Mouse (Mus musculus) cerebellum, adult 11-12 months (tissue): ENCODE results near the gene Mllt3.

Experiments
- DNase-seq: peaks from one replicate; pipeline ENCODE4 v3.0.0; 2022

The Mllt3 gene

DNA sequence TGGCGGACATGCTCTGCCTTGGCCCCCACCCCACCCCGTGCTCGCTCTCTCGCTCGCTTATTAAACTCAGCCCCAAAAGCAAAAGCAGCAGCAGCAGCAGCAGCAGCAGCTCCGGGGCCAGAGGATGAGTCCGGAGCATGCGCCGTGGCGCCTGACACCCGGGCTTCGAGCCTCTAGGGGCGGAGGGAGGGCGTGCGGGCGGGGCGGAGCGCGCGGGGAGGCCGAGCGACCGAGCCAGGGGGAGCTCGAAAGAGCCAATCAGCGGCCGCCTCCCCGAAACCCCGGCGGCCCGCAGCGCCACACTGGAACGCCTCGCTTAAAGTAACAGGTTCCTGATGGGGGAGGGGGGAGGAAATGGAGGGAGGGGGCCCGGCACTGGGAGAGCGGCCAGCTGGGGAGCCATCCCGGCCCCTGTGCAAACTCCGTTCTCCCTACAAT is at the start of gene Mllt3:
Mllt3 (minus strand) TSS at position 149 of the 438 bp plus-strand sequence.
- DNase-seq, result peak; percentile 96

DNA sequence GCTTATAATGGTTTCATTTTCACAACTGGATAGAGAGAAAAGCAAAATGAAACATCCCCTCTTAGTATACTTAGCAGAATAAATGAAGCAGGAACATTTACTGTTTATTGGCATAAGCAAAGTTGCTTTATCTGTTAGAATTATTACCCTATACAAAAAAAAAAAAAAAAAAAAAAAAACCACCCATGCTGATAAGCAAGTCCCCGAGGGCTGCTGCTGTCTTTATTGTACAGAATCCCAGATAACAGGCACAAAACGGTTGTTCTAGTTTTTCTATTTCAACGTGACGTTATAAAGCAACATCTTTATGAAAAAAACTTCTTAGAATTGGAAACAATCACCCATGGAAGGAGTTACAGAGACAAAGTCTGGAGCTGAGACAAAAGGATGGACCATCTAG is 49.2 kb upstream of the Mllt3 start:
- DNase-seq, result no peak

DNA sequence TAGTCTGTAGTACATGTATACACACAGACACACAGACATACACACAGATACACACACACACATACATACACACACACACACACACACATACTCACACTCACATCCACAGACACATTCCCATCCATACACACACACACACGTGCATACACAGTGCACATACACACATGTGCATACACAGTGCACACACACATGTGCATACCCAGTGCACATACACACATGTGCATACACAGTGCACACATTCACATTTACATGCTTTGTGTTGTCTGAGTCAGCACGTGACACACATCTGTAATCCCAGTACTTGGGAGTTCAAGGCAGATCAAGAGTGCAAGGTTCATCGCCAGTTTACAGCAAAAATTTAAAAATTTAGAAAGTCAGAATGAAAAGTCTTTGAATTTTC is 48.7 kb upstream of the Mllt3 start:
- no peak for DNase-seq

DNA sequence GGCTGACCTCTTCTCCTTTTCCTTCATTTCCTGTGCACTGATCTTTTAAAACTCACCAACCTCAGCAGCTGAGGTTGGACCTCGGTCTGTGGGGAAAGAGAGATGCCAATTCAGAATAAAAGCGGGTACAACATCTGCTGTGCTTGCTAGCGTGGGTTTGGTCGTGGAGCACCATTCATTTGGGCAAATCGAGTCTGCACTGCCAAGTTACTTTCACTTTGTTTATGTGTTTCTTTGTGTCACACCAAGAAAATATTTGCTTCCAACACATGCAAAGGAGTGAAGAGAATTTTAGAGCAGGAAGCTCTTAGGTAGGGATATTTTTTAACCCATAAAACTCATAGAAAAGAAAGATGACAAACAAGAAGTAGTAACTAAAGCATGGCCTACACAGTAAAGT is 48.3 kb upstream of the Mllt3 start:
- DNase-seq, result no peak

DNA sequence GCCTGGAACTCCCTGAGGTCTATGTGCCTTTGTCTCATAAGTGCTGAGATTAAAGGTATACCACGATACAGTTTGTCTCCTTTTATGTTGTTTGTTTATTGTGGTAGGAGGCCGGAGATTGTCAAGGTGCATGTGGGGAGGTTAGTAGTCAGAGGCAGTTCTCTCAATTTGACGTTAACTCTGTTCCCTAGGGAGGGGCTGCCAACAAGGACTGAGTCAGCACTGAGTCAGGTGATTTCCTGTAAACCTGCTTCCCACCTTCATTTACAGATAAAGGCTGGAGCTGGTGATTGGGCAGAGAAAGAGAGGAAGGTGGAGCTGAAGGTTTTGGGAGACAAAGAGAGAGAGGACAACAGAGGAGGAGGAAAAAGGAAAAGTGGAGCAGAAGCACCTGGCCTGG is 45.8 kb upstream of the Mllt3 start:
- DNase-seq, result no peak

DNA sequence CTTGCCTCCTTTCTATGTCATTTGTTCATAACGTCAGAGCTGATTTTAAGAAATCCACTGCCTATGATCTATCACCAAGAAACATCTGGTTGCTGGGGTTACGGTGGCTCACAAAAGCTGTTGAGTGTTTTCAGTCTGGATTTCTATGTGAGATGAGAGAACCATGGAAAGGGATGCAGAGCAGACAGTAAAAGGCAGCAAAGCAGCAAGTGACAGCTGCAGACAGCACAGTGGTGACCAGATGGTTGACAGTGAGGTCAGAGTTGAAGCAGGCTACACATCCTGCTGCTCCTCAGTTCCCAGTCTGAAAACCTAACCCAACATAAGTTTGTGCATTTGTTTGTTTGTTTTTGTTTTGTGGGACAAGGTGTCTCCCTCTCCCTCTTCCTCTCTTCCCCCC is 42.2 kb upstream of the Mllt3 start:
- DNase-seq, result no peak

DNA sequence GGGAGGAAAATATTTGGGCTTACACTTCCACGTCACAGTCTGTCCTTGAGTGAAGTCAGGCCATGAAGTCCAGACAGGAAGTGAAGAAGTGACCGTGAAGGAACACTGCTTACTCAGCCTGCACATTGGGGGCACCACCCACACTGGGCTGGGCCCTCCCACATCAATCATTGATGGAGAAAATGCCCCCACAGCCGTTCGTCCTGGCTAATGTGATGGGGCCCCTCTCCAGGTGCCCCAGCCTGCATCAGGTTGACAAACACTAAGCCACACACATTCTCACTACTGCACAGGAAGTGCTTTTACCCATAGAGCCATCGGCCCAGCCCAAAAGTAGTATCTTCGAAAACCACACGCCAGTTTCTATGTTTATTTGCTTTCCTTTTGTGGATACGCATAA is 13.1 kb upstream of the Mllt3 start:
- DNase-seq, result no peak

DNA sequence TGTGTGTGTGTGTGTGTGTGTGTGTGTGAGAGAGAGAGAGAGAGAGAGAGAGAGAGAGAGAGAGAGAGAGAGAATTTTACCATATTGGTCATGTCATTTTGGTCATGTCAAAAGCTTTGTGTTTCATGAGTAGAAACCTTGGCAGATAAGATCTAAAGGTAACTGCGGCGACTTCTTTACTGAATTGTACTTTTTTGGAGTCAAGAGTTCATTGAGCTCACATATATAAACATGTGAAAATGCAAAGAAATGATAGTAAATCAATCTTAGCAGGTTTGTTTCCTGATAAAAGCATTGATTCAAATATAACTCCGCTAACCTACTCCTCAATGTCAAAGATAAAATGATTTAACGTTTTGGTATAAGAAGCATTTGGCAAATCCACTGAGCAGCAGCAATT is 12.0 kb upstream of the Mllt3 start:
- no peak for DNase-seq

DNA sequence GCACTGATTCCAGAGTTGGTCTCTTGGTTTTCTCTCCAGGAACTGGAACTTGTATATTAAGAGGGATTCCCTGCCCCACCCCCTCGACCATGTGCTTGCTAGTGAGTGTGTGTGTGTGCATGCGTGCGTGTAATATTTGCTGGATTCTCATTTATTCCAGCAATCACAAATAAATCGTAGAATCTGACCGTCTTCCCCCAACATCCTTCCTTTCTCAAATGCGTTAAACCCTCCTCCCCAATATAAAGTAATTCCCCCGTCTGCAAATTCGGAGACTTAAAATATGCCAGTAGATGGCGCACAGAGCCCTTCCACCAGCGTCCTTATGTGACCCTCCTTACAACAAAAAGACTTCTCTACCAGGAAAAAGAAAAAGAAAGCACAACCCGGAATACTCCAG is 2.2 kb upstream of the Mllt3 start:
- DNase-seq, result peak; percentile 35

DNA sequence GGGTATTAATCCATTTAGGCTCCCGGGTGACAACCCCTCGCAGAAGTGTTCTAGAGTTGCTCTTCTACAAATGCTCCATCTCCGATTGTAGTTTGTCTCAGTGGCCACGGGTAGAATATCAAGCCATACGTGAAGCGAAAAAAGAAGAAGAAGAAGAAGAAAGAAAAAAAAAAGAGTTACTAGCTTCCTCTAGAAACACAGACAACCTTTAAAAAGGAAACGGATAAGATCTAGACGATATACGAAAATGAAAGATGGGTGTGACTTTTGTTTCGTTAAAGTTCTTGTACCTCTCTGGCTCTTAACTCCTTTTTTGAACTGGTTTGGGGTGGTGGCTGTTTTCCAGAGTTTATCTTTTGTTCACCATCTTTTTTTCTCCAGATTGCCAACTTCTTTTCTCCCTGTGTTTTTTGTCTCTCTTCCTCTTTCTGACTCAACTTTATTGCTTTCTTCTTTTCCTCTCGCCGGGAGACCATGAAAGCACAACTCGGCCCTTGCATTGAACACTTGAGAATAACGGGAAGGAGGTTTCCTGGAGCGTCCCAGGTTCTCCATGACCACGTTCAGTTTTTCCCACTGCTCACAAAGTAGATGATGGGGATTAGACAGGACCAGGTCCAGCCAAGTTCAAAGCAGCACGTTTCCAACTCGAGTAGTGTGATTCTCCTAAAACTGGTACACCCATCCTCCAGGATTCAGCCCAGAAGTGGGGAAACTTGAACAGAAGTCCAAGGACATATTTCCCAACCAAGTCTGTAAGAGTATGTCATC is 1.4 kb upstream of the Mllt3 start:
- peak; percentile 15 for DNase-seq

DNA sequence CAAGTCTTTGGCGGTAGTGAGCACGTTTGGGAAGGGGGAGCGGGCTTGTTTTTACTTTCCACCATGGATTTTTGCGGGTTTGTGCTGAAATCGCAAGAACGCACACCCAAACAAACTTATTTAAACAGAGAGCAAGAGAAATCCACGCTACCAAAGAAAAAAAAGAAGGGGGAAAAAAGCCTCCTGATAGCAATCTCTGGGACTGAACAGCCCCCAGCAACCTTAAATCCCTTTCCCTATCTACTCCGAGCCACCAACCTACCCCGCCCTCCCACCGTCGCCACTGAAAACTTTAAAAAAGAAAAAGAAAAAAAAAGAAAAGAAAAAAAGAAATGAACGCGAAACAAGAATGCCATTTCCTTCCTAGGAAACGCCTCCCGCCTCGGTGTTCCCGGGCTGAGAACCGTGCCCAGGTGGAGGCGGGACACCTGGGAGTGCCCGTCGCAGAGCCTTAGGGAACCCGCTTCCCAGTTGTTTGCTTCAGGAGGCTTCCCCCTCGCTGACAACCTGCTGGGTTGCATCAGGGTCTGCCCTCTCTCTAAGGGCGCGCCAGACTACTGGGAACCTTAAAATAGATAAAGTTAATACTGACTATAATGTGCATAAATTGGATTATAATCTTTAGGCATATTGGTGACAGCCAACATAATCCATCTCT is 694 bp upstream of the Mllt3 start:
- peak; percentile 48 for DNase-seq

DNA sequence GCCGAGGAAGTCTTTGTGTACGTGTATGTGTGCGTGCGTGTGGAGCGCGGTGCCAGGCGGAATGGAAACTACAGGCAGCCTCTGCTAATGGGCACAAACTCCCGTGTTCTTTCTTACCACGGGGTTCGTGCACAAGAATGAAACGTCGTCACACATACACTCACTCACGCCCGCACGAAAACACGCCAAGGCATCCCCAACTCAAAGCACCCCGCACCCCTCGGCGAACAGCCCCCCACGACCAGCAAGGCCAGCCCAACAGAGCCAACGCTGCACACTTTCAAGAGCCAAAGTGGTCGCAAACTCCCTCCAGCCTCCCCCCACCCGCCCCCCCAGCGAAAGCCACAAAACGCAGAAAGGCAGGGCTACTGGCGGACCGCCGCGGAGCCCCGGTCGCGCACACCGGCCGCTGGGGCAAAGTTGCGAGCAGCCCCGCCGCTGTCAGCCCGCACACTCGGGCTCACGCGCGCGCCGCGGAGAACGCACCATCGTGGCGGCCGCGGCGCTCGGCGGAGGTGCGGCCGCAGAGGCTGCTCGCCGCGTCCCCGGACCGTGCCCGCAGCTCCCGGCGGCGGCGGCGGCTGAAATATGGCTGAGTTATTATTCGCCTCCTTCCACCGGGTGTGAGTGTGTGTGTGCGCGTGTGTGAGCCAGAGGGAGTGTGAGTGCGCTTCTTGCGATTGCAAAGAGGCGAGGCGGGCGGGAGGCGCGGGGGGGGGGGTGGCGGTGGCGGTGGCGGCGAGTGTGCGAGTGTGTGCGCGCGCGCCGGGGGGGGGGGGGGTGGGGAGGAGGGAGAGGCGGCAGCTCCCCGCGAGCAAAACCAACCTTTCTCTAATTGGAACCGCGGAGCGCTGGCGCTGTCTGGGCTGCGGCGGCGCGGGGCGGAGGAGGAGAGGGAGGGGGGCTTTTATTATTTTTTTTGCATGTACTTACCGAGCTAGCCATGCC is 739 bp downstream of the Mllt3 start:
- DNase-seq, result peak; percentile 76

DNA sequence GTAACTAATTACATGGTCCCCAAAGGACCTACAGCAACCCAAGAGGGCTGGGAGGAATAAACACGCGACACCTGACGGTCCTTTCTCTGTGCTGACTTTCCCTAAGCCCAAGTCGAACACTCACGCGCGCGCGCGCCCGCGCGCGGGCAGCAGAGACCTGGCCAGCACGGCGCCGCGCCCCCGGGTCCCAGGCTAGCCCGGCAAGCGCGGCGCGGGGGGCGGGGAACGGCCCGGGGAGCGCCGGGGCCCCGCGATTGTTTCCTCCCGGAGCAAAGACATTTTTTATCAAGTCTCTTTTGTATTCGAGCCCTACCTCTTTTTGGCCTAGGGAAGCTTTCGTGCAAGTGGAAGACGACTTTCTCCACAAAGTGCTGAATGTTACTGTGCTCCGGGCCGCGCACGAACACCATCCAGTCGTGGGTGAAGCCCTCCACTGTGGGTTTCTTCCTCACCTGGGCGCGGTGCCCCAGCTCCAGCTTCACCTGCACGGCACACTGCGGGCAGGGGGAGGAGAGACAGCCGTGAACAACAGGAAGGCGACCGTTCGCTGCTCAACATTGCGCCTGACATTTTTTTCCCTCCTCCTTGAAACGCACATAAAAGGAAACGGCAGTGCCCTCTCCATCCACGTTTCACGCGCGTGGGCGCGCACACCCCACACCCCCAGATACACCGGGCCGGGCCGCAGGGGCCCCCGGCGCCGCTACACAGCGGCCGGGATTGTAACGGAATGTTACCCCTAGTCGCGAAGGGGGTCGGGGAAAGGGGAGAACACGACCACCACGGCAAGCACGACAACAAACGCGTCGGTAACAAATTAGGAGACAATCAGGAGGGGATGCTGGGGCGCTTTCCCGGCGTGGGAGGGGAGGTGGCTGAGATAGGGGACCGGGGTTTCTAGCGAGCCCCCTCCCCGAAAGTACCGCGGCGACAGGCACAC is 1.7 kb downstream of the Mllt3 start:
- peak; percentile 72 for DNase-seq

DNA sequence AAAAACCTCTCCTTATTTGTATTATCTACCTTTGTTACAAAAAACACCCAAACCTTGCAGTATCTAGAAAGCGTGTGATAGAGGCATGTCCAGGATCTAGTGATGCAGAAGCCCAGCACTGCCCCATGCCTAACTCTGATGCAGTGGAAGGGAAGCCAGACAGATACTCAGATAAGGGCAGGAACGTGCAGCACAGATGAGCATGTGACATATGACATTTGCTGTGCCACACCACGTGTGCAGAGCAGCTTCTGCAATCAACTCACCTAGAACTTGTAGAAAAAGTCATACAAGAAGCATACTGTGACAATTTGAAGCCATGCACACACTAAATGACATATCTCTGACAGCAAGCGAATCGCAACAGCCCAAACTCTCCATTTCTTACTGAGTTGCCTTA is 9.6 kb downstream of the Mllt3 start:
- no peak for DNase-seq

DNA sequence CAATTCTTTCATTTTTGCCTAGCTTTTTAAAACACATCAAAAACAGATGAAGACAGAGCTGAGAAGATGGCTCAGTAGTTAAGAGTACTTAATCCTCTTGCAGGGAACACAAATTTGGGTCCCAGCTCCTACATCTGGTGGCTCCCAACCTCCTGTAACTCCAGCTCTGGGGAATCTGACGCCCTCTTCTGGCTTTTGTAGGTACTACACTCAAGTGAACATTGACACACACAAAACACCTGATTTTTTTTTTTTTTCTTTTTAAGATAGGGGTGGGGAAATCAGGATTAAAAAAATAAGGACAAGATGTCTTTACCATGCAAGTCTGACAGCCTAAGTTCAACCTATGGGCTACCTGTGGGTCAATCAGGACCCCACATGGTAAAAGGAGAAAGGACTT is 10.5 kb downstream of the Mllt3 start:
- DNase-seq, result no peak

DNA sequence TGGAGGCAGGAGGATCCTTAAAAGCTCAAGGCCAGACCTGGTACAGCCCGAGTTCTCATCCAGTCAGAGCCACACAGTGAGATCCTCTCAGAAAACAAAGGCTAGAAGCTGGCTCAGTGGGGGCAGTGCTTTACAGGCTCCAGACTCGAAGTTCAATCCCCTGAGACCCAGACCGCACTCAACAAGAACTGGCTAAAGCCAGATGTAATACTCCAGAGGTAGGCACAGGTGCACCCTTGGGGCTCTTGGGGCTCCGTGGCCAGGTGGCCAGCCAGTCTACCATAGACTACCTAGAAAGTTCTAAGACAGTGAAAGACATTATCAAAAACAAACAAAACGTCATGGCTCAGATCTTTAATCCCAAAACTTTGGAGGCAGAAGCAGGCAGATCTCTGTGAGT is 12.7 kb downstream of the Mllt3 start:
- no peak for DNase-seq

DNA sequence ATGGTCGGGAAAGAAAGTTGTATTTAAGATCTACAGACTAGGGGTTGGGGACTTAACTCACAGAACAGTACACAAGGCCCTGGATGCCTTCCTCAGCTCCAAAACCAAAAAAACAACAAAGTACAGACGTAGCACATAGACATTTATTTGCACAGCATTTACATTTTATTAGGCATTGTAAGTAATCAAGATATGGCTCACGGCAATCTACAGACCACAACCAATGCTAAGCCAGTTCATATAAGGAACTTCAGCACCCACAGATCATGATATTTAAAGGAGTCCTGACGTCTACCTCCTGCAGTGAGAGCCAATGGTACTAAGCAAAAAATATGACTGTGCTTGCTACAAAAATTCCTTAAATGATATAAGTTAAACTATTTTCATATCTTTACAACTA is 13.5 kb downstream of the Mllt3 start:
- no peak for DNase-seq

DNA sequence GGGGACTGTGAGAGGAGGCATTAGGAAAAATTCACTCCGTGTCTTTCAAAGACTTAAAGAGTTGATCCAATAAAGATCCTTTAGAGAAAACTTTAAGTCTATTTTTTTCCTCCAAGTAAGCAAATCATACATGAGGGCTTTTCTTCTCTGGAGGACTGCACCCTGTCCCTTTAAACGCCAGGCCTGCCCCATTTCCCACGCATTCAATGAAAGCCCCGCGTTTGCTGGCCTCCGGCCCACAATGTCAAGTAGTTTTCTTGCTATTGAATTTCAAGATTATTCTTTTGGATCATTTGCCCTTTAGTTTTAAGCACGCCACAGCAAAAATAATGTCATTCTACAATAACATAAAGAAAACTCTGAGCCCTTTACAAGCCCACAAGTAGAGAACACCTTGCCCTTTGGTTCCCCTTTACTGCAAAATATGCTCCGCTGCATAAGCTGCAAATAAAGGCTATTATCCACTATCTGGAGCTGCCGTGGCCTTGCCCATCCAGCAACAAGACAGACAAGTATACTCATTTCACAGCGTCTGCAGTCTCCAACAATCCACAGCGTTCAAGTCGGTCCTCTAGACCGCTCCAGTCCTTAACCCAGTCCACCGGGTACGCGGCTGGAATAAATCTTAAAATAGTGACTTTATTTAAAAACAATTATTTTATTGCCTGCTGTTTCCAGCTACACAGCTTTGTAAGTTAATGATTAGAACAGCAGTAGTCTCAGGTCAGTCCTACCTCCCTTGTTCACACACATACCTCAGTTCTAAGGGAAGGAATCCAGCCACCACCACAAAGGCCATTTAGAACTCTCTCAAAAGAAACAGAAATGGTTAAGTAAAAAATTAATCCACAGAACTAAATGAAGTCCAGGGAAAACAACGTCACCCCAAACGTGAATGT is 15.5 kb downstream of the Mllt3 start:
- no peak for DNase-seq

DNA sequence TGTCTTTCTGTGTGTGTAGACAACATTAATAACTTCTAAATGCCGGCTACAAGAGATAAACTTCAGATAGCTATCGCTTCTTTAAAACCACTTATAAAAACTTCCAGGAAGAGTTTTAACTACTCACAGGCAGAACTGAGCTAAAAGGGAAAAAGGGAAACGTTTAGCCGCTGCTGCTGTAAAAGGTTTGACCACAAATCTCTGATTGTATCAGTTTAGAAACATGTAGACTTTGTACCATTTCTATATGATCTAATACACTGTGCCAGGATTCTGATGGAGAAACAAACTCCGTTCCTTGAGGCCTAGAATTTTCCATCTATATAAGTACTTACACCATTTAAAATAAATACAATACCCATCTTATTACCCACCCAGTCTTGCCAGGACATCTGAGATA is 17.4 kb downstream of the Mllt3 start:
- no peak for DNase-seq

DNA sequence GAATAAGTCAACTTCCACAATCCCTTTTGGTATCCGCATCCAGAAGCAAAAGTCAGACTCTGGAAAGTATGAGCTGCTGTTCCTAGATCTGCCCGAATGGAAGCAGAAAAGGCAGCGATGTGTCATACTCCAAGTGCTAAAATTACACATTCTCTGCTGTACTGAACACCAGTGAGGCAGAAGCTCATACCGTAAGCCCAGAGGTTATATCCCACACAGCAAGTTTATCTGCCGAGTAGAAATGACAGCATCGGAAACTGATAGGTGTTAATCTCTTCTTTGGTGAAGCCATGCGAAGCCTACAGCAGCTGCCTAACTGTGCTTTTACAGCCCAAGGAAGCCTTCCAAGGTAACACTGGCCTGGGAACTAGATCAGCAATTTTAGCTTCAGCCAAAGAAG is 17.9 kb downstream of the Mllt3 start:
- no peak for DNase-seq

DNA sequence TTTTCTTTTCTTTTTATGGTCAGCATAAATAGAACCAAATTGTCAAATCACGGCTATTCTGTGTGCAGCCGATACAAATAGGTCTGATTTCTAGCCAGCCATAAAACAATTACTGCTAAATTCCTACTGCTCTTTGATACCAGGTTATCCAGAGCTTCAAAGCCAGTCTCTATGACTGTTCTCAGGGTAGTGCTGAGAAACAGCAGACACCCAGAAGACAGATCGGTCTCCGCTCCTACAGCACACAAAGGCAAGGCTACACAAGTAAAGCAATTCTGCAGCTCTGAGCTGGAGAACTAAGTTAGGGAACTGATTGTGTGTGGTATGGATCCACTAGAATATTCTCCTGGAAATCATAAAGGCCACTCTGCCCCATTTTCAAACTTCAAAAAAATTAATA is 20.4 kb downstream of the Mllt3 start:
- DNase-seq, result no peak
